Mouse (Mus musculus): Measurements from ENCODE around the gene Atp8b5. TPM values are rescaled to one million over a fixed set of nuclear protein-coding genes. Genes with fewer than 3 reads are reported as not detected.

Gene Atp8b5
- polyA plus RNA-seq, 1 experiment from 2014 or later, result 0.60 TPM

DNA sequence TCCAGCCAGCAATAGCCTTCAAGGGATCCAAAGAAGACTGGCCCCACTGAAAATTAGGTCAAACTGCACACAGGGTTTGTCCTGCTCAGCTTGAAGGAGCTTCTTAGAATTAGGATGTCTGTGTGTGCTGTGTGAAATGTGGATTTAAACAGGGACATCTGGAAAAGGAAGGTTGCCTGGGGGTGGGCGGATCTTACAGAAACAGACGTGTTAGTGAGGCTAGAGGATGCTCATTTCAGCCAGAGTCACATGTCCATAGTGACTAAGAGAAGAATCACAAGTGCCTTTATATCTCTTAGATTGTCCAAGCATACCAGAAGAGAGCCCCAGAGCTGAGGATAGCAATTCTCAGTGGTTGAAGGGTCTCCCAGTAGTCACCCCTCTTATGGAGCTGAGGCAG lies 18.1 kb upstream of the Atp8b5 start:
- 68% methylated on average over 2 of the region's 2 CpGs for WGBS
- Histone ChIP-seq H3K9ac (no peak overlapping the region), H3K27ac (no peak overlapping the region), H3K4me2 (replicated peaks) (no peak overlapping the region), H3K36me3 (replicated peaks; ENCODE audit: control insufficient read depth, insufficient read depth) (peaks cover 62% of the 10 kb centered on the region), H3K27me3 (ENCODE audit: control insufficient read depth, insufficient read depth, low read length) (no peaks in the 10 kb centered on the region), H3K9me3 (ENCODE audit: control insufficient read depth, low read length) (no peaks in the 10 kb centered on the region), H3K4me1 (replicated peaks; ENCODE audit: control insufficient read depth, insufficient read depth, low read length) (no peaks in the 10 kb centered on the region), H3K4me3 (replicated peaks; ENCODE audit: low read length) (no peak overlapping the region)
- ATAC-seq (ENCODE audit: low FRiP score) (no peak), DNase-seq (ENCODE audit: low spot score) (no peak)

GRCm38 (mm10) chr4:43251269-43251668 lies 15.7 kb upstream of the Atp8b5 start:
- Histone ChIP-seq H3K4me2 (replicated peaks) (no peak overlapping the region), H3K4me3 (replicated peaks; ENCODE audit: low read length) (no peak overlapping the region), H3K9ac (no peak overlapping the region), H3K27me3 (ENCODE audit: control insufficient read depth, insufficient read depth, low read length) (no peaks in the 10 kb centered on the region), H3K9me3 (ENCODE audit: control insufficient read depth, low read length) (no peaks in the 10 kb centered on the region), H3K36me3 (replicated peaks; ENCODE audit: control insufficient read depth, insufficient read depth) (peaks cover 69% of the 10 kb centered on the region), H3K4me1 (replicated peaks; ENCODE audit: control insufficient read depth, insufficient read depth, low read length) (no peaks in the 10 kb centered on the region), H3K27ac (no peak overlapping the region)
- DNase-seq (ENCODE audit: low spot score) (no peak), ATAC-seq (ENCODE audit: low FRiP score) (no peak)
- WGBS, result 89% methylated on average over 6 of the region's 6 CpGs

- H3K27ac ChIP-seq, result no peak overlapping the region
- H3K4me2 ChIP-seq (replicated peaks), result no peak overlapping the region
- DNase-seq (ENCODE audit: low spot score) (no peak), ATAC-seq (ENCODE audit: low FRiP score) (no peak)
- WGBS, result 97% methylated on average over 2 of the region's 2 CpGs
- H3K4me1 ChIP-seq (replicated peaks; ENCODE audit: control insufficient read depth, insufficient read depth, low read length), result no peaks in the 10 kb centered on the region
- no peak overlapping the region for H3K4me3 ChIP-seq (replicated peaks; ENCODE audit: low read length)
- H3K9ac ChIP-seq, result no peak overlapping the region
- H3K9me3 ChIP-seq (ENCODE audit: control insufficient read depth, low read length), result no peaks in the 10 kb centered on the region
- H3K36me3 ChIP-seq (replicated peaks; ENCODE audit: control insufficient read depth, insufficient read depth), result peaks cover 74% of the 10 kb centered on the region
- no peaks in the 10 kb centered on the region for H3K27me3 ChIP-seq (ENCODE audit: control insufficient read depth, insufficient read depth, low read length)
These were observed 9.9 kb upstream of the Atp8b5 start for GRCm38 (mm10) chr4:43257040-43257439.

- Histone ChIP-seq H3K27me3 (ENCODE audit: control insufficient read depth, insufficient read depth, low read length) (no peaks in the 10 kb centered on the region), H3K36me3 (replicated peaks; ENCODE audit: control insufficient read depth, insufficient read depth) (peaks cover 66% of the 10 kb centered on the region), H3K4me3 (replicated peaks; ENCODE audit: low read length) (no peak overlapping the region), H3K27ac (no peak overlapping the region), H3K9me3 (ENCODE audit: control insufficient read depth, low read length) (no peaks in the 10 kb centered on the region), H3K9ac (no peak overlapping the region), H3K4me1 (replicated peaks; ENCODE audit: control insufficient read depth, insufficient read depth, low read length) (no peaks in the 10 kb centered on the region), H3K4me2 (replicated peaks) (no peak overlapping the region)
- DNase-seq (ENCODE audit: low spot score) (no peak), ATAC-seq (ENCODE audit: low FRiP score) (no peak)
- WGBS, result 91% methylated on average over 4 of the region's 4 CpGs
These were observed 8.4 kb upstream of the Atp8b5 start for GRCm38 (mm10) chr4:43258556-43258955.

DNA sequence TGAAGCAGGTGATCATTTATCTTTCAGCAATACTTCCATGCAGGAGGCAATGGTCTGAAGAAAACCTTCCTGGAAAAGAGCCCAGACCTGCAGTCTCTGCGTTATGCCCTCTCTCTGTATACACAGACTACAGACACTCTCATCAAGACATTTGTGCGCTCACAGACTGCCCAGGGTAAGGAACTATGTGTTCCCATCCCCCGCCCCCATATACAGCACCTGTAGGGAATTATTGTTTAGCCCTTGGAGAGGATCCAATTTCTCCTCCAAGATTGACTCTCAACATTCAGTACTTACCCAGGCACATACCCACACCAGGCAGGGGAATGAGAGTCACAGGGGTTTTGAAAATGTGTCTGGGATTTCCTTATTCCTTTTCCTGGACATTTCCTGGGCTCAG lies 7.5 kb upstream of the Atp8b5 start:
- DNase-seq (ENCODE audit: low spot score) (no peak), ATAC-seq (ENCODE audit: low FRiP score) (no peak)
- Histone ChIP-seq H3K9ac (no peak overlapping the region), H3K27me3 (ENCODE audit: control insufficient read depth, insufficient read depth, low read length) (no peaks in the 10 kb centered on the region), H3K4me3 (replicated peaks; ENCODE audit: low read length) (no peak overlapping the region), H3K36me3 (replicated peaks; ENCODE audit: control insufficient read depth, insufficient read depth) (peaks cover 65% of the 10 kb centered on the region), H3K9me3 (ENCODE audit: control insufficient read depth, low read length) (no peaks in the 10 kb centered on the region), H3K27ac (no peak overlapping the region), H3K4me1 (replicated peaks; ENCODE audit: control insufficient read depth, insufficient read depth, low read length) (no peaks in the 10 kb centered on the region), H3K4me2 (replicated peaks) (no peak overlapping the region)
- 67% methylated on average over 3 of the region's 3 CpGs for WGBS

GRCm38 (mm10) chr4:43260096-43260495 lies 6.9 kb upstream of the Atp8b5 start:
- H3K36me3 ChIP-seq (replicated peaks; ENCODE audit: control insufficient read depth, insufficient read depth), result peaks cover 65% of the 10 kb centered on the region
- no peak overlapping the region for H3K4me3 ChIP-seq (replicated peaks; ENCODE audit: low read length)
- H3K9me3 ChIP-seq (ENCODE audit: control insufficient read depth, low read length), result no peaks in the 10 kb centered on the region
- ATAC-seq (ENCODE audit: low FRiP score) (no peak), DNase-seq (ENCODE audit: low spot score) (no peak)
- no peak overlapping the region for H3K9ac ChIP-seq
- no peaks in the 10 kb centered on the region for H3K27me3 ChIP-seq (ENCODE audit: control insufficient read depth, insufficient read depth, low read length)
- H3K4me2 ChIP-seq (replicated peaks), result no peak overlapping the region
- H3K4me1 ChIP-seq (replicated peaks; ENCODE audit: control insufficient read depth, insufficient read depth, low read length), result no peaks in the 10 kb centered on the region
- WGBS, result 74% methylated on average over 5 of the region's 5 CpGs
- H3K27ac ChIP-seq, result no peak overlapping the region

DNA sequence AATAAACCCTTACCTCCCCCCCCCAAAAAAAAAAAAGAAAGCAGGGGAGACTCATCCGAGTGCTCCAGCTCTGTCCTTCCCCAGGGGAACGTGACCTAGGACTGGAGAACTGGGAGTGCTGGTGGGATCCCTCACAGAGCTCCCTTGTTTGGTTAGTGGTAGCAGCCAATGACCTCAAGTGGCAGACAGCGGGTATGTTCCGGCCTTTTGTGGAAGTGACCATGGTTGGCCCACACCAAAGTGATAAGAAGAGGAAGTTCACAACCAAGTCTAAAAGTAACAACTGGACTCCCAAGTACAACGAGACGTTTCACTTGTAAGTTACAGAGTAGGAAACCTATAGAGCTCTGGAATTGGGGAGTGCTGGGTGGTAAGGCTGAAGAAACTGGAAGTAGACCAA lies 4.1 kb upstream of the Atp8b5 start:
- H3K9me3 ChIP-seq (ENCODE audit: control insufficient read depth, low read length), result no peaks in the 10 kb centered on the region
- peaks cover 42% of the 10 kb centered on the region for H3K36me3 ChIP-seq (replicated peaks; ENCODE audit: control insufficient read depth, insufficient read depth)
- DNase-seq (ENCODE audit: low spot score) (no peak), ATAC-seq (ENCODE audit: low FRiP score) (no peak)
- WGBS, result 96% methylated on average over 6 of the region's 6 CpGs
- H3K27me3 ChIP-seq (ENCODE audit: control insufficient read depth, insufficient read depth, low read length), result no peaks in the 10 kb centered on the region
- no peak overlapping the region for H3K9ac ChIP-seq
- no peaks in the 10 kb centered on the region for H3K4me1 ChIP-seq (replicated peaks; ENCODE audit: control insufficient read depth, insufficient read depth, low read length)
- H3K27ac ChIP-seq, result no peak overlapping the region
- no peak overlapping the region for H3K4me2 ChIP-seq (replicated peaks)
- H3K4me3 ChIP-seq (replicated peaks; ENCODE audit: low read length), result no peak overlapping the region

DNA sequence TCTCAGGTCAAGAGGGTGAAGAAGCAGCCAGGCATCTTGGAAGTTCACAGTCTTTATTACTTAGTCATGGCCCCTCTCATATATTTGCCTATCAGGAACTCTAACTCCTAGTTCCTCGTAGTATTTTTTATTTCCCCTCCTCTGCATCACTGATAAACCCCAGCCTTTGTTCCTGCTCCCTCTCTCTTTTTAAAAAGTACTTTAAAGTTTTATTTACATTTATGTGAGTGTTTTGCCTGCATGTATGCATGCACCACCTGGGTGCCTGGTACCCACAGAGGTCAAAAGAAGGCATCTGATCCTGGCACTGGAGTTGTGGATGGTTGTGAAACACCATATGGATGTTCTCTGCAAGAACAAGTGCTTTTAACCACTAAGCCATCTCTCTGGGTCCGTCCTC lies 813 bp upstream of the Atp8b5 start:
- WGBS, result 67% methylated on average over 2 of the region's 2 CpGs
- H3K4me1 ChIP-seq (replicated peaks; ENCODE audit: control insufficient read depth, insufficient read depth, low read length), result no peaks in the 10 kb centered on the region
- DNase-seq (ENCODE audit: low spot score) (no peak), ATAC-seq (ENCODE audit: low FRiP score) (no peak)
- no peak overlapping the region for H3K9ac ChIP-seq
- H3K27ac ChIP-seq, result no peak overlapping the region
- peaks cover 16% of the 10 kb centered on the region; the same call in 1 of the 2 replicates for H3K36me3 ChIP-seq (replicated peaks; ENCODE audit: control insufficient read depth, insufficient read depth)
- H3K27me3 ChIP-seq (ENCODE audit: control insufficient read depth, insufficient read depth, low read length), result no peaks in the 10 kb centered on the region
- H3K4me2 ChIP-seq (replicated peaks), result no peak overlapping the region
- no peaks in the 10 kb centered on the region for H3K9me3 ChIP-seq (ENCODE audit: control insufficient read depth, low read length)
- H3K4me3 ChIP-seq (replicated peaks; ENCODE audit: low read length), result no peak overlapping the region

GRCm38 (mm10) chr4:43267323-43267658 lies 332 bp downstream of the Atp8b5 start:
- ATAC-seq (ENCODE audit: low FRiP score) (no peak; the same call in 1 of the 2 replicates), DNase-seq (ENCODE audit: low spot score) (no peak)
- H3K9ac ChIP-seq, result peak overlapping the region; percentile 29; the same call in 1 of the 2 replicates
- peak overlapping the region; percentile 18; the same call in 1 of the 2 replicates for H3K27ac ChIP-seq
- H3K27me3 ChIP-seq (ENCODE audit: control insufficient read depth, insufficient read depth, low read length), result no peaks in the 10 kb centered on the region
- H3K36me3 ChIP-seq (replicated peaks; ENCODE audit: control insufficient read depth, insufficient read depth), result peaks cover 16% of the 10 kb centered on the region; the same call in 1 of the 2 replicates
- no peaks in the 10 kb centered on the region for H3K4me1 ChIP-seq (replicated peaks; ENCODE audit: control insufficient read depth, insufficient read depth, low read length)
- no peaks in the 10 kb centered on the region for H3K9me3 ChIP-seq (ENCODE audit: control insufficient read depth, low read length)
- peak overlapping the region; percentile 72 for H3K4me2 ChIP-seq (replicated peaks)
- H3K4me3 ChIP-seq (replicated peaks; ENCODE audit: low read length), result peak overlapping the region; percentile 38
- WGBS, result 8% methylated on average over 2 of the region's 2 CpGs

DNA sequence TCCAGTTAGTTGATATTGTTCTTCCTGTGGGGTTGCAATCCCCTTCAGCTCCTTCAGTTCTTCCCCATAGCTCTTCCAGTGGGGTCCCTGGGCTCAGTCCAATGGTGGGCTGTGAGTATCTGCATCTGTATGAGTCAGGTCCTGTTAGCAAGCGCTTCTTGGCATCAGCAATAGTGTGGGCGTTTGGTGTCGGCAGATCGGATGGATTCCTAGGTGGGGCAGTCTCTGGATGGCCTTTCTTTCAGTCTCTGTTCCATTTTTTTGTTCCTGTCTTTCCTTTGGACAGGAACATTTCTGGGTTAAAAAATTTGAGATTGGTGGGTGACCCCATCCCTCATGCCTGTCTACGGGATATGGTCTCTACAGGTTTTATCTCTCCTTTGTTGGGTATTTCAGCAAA lies 18.5 kb downstream of the Atp8b5 start:
- no peaks in the 10 kb centered on the region for H3K4me1 ChIP-seq (replicated peaks; ENCODE audit: control insufficient read depth, insufficient read depth, low read length)
- no peaks in the 10 kb centered on the region for H3K27me3 ChIP-seq (ENCODE audit: control insufficient read depth, insufficient read depth, low read length)
- 90% methylated on average over 5 of the region's 5 CpGs for WGBS
- ATAC-seq (ENCODE audit: low FRiP score) (no peak), DNase-seq (ENCODE audit: low spot score) (no peak)
- H3K4me3 ChIP-seq (replicated peaks; ENCODE audit: low read length), result no peak overlapping the region
- H3K27ac ChIP-seq, result no peak overlapping the region
- H3K9me3 ChIP-seq (ENCODE audit: control insufficient read depth, low read length), result no peaks in the 10 kb centered on the region
- no peaks in the 10 kb centered on the region for H3K36me3 ChIP-seq (replicated peaks; ENCODE audit: control insufficient read depth, insufficient read depth)
- no peak overlapping the region for H3K4me2 ChIP-seq (replicated peaks)
- no peak overlapping the region for H3K9ac ChIP-seq
